Mouse (Mus musculus): Measurements from ENCODE around the gene Herpud2.
"Not testable (repeated sequence)": the region's sequence is repeated elsewhere in the genome, so short reads cannot be mapped to it uniquely, and the experiment has no call there.

Gene Herpud2

GRCm38 (mm10) chr9:25150791-25151610 is 619 bp downstream of the Herpud2 start:
- in situ Hi-C loops (cut with MboI, MseI) = loop anchor here (5.0 to 25.0 kb wide), 3 partner anchors 101 to 436 kb away; partner anchors contain the start of gene Sept7 (in 1 of the 2)

- in situ Hi-C loops (cut with MboI, MseI) = no loop called here
Observed at GRCm38 (mm10) chr9:25148767-25149166, 2.9 kb downstream of the Herpud2 start.

GRCm38 (mm10) chr9:25145925-25146324 is 5.7 kb downstream of the Herpud2 start:
- in situ Hi-C loops (cut with MboI, MseI) = no loop called here

GRCm38 (mm10) chr9:25143950-25144349 is 7.7 kb downstream of the Herpud2 start:
- in situ Hi-C loops (cut with MboI, MseI) = no loop called here

- in situ Hi-C loops (cut with MboI, MseI) = no loop called here
Observed at GRCm38 (mm10) chr9:25142988-25143387, 8.6 kb downstream of the Herpud2 start.

- in situ Hi-C loops (cut with MboI, MseI) = no loop called here
Observed at GRCm38 (mm10) chr9:25142041-25142440, 9.6 kb downstream of the Herpud2 start.

GRCm38 (mm10) chr9:25140330-25140729 is 11.3 kb downstream of the Herpud2 start:
- in situ Hi-C loops (cut with MboI, MseI) = no loop called here

GRCm38 (mm10) chr9:25138900-25139299 is 12.7 kb downstream of the Herpud2 start:
- in situ Hi-C loops (cut with MboI, MseI) = no loop called here

GRCm38 (mm10) chr9:25132920-25133319 is 18.7 kb downstream of the Herpud2 start:
- in situ Hi-C loops (cut with MboI, MseI) = no loop called here

- in situ Hi-C loops (cut with MboI, MseI) = no loop called here
Observed at GRCm38 (mm10) chr9:25132253-25132652, 19.4 kb downstream of the Herpud2 start.

GRCm38 (mm10) chr9:25124048-25124447 is 27.6 kb downstream of the Herpud2 start:
- in situ Hi-C loops (cut with MboI, MseI) = no loop called here

GRCm38 (mm10) chr9:25123590-25123989 is 28.0 kb downstream of the Herpud2 start:
- in situ Hi-C loops (cut with MboI, MseI) = not testable (repeated sequence)

- in situ Hi-C loops (cut with MboI, MseI) = no loop called here
Observed at GRCm38 (mm10) chr9:25104638-25105037, 47.0 kb downstream of the Herpud2 start.

GRCm38 (mm10) chr9:25102881-25103280 is 48.7 kb downstream of the Herpud2 start:
- in situ Hi-C loops (cut with MboI, MseI) = no loop called here

GRCm38 (mm10) chr9:25090853-25091252 is 60.8 kb downstream of the Herpud2 start:
- in situ Hi-C loops (cut with MboI, MseI) = no loop called here

GRCm38 (mm10) chr9:25089122-25089521 is 62.5 kb downstream of the Herpud2 start, which contains the start of gene Gm10181:
Gene Gm10181, plus strand, starts transcription at chr9:25089422.
- in situ Hi-C loops (cut with MboI, MseI) = no loop called here

- in situ Hi-C loops (cut with MboI, MseI) = no loop called here
Observed at GRCm38 (mm10) chr9:25076505-25076904, 75.1 kb downstream of the Herpud2 start.

- in situ Hi-C loops (cut with MboI, MseI) = no loop called here
Observed at GRCm38 (mm10) chr9:25075977-25076376, 75.6 kb downstream of the Herpud2 start.

GRCm38 (mm10) chr9:25072666-25073065 is 79.0 kb downstream of the Herpud2 start:
- in situ Hi-C loops (cut with MboI, MseI) = no loop called here

- in situ Hi-C loops (cut with MboI, MseI) = no loop called here
Observed at GRCm38 (mm10) chr9:25058726-25059125, 92.9 kb downstream of the Herpud2 start.

Measured in T-helper 17 cell (primary cell).